Mouse (Mus musculus) left cerebral cortex, adult 2 months (tissue): ENCODE results near the gene Gm21943. TPM values are rescaled to one million over a fixed set of nuclear protein-coding genes. Genes with fewer than 3 reads are reported as not detected.
"Not testable (repeated sequence)": the region's sequence is repeated elsewhere in the genome, so short reads cannot be mapped to it uniquely, and the experiment has no call there.

Experiments used
- DNase-seq, 2 experiments: peaks; one replicate each; pipeline ENCODE4 v3.0.0; 2021 to 2022; ENCODE audit warnings: low spot score in 2 of 2, mixed read lengths in 1 of 2; ENCODE audit errors: extremely low spot score in 1 of 2
- H3K27ac ChIP-seq: fragments of 200-600 bp; 2 replicates; pipeline ENCODE4 v1.8.1; 2022
- H3K4me3 ChIP-seq: fragments of 200-600 bp; 2 replicates; pipeline ENCODE4 v1.8.1; 2022
- intact Hi-C: fragments of 180-260 bp; cut with DNase I; formaldehyde crosslinking; loops from one replicate; pipeline ENCODE4 v1.15.1; 2025
- long read RNA-seq, 2 experiments: library from polyadenylated mRNA; stranded (forward); transcript quantifications; one replicate each; pipeline ENCODE4 v2.0.0; 2021; ENCODE audit warnings: borderline mapping rate in 2 of 2
- total RNA-seq, 2 experiments: library from RNA; stranded (reverse); gene quantifications; 2 replicates each; pipeline ENCODE4 v1.2.3; 2021

Gm21943 gene
- total RNA-seq: not detected
- long read RNA-seq, experiment 1: 0 reads
- long read RNA-seq, experiment 2: 0 reads

- DNase-seq, H3K4me3 ChIP-seq, H3K27ac ChIP-seq, intact Hi-C loops: not testable (repeated sequence)
Measured at GRCm38 (mm10) chrY:57533644-57534043, at the start of gene Gm21943. Gene Gm21943, minus strand, starts transcription at chrY:57533744.

Other genes with a start within 250 kb of the Gm21943 start
- gene Gm28961, start 172.0 kb upstream of the Gm21943 start, total RNA-seq: not detected